Mouse (Mus musculus) Patski (cell line): ENCODE measurements around the gene Trpc1. TPM values are rescaled to one million over a fixed set of nuclear protein-coding genes. Genes with fewer than 3 reads are reported as not detected.
A peak's percentile ranks its signal among the peaks of the same experiment; 100 is the strongest.

Experiments
- ATAC-seq: fragments of 100-300 bp; one replicate; pipeline ENCODE4 v1.8.0; 2021
- CTCF ChIA-PET: fragments of 350-600 bp; sonication (Branson Sonifier 250); formaldehyde crosslinking; loops from one replicate; lab custom pipeline; 2022; ENCODE audit warnings: inconsistent platforms; lab: Charles Lee
- POLR2A ChIA-PET: fragments of 350-600 bp; sonication (Branson Sonifier 250); formaldehyde crosslinking; loops from one replicate; lab custom pipeline; 2022; ENCODE audit warnings: antibody characterized with exemption, inconsistent platforms; lab: Charles Lee
- DNase-seq: peaks from one replicate; pipeline ENCODE4 v3.0.0-alpha.2; 2011; ENCODE audit warnings: low read depth, low spot score
- H3K27me3 ChIP-seq: fragments of 371-371 bp; one replicate; pipeline ENCODE4 v1.5.1; 2021
- CTCF ChIP-seq: fragments of 100-300 bp; IDR thresholded peaks from one replicate; pipeline ENCODE4 v1.5.1; 2021
- in situ Hi-C: fragments of 300-500 bp; cut with MboI; formaldehyde crosslinking; loops from 3 replicates; pipeline ENCODE4 v1.11.1; 2018; ENCODE audit warnings: low pct_unique_long_range_greater_than_20kb, mixed read lengths
- polyA plus RNA-seq: library from polyadenylated mRNA; unstranded; gene quantifications from one replicate; pipeline ENCODE4 v1.2.3, GENCODE M21; 2021

The Trpc1 gene
- polyA plus RNA-seq, 1 experiment from 2014 or later, result 7.0 TPM

DNA sequence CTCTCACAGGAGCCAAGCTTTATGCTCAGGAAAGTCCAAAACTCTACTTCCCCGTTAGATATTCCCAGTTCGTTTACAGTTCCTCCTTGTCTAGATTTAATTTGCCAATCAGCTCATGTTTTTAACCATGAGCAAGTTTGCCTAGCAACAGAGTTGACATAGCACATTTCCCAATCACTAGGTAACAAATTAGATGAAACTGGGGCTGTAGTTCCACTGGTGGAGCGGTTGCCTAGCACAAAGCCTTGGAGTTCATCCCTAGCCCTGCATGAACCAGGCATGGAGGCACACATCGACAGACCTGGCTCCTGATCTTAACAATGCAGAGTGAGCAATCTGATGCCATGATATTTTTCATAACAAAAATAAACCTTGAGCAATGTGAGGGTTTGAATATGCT lies 50.9 kb downstream of the Trpc1 start:
- DNase-seq (no peak), ATAC-seq (no peak)
- H3K27me3 ChIP-seq, result no peaks in the 10 kb centered on the region
- TF ChIP-seq CTCF, result no peak
- in situ Hi-C loops, result loop anchor here (5.0 to 25.0 kb wide), 2 partner anchors 158 to 962 kb away; partner anchors contain the start of gene Atr
- ChIA-PET CTCF (interaction anchor here (0.7 to 3.0 kb wide), 3 partner anchors 9 to 153 kb away, joined by 3 to 9 read pairs (median 3); no protein-coding TSS in a partner anchor), POLR2A (no interaction called here)

GRCm38 (mm10) chr9:95697808-95698207 lies 52.4 kb downstream of the Trpc1 start:
- TF ChIP-seq CTCF, result peak; percentile 84
- in situ Hi-C loops, result loop anchor here (5.0 to 25.0 kb wide), 2 partner anchors 159 to 961 kb away; partner anchors contain the start of gene Atr
- ChIA-PET POLR2A (no interaction called here), CTCF (interaction anchor here (0.6 to 1.5 kb wide), 7 partner anchors 9 to 172 kb away, joined by 3 to 6 read pairs (median 3); no protein-coding TSS in a partner anchor)
- DNase-seq, result no peak
- H3K27me3 ChIP-seq, result no peaks in the 10 kb centered on the region
- no peak for ATAC-seq

DNA sequence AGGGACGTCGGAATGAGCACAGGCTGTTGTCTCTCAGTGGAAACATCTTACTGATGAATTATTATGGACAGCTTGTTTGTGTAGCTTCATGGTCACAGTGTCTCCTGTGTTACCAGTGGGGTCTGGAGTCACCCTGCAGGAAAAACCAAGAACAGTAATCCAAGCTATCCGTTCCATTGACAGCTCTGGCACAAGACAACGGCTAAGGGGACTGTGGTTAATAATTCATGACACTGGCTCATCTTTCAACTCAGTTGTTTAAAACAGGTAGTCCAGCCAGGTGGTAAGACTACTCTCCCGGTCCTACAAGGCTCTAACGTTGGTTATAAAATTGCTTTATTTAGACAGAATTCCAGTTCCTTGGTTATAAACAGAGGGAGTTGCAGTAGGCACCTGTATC lies 53.6 kb downstream of the Trpc1 start:
- TF ChIP-seq CTCF, result no peak
- ChIA-PET POLR2A (no interaction called here), CTCF (interaction anchor here (1.1 to 1.6 kb wide), 4 partner anchors 12 to 171 kb away, joined by 3 to 6 read pairs (median 4); no protein-coding TSS in a partner anchor)
- ATAC-seq, result no peak
- no peaks in the 10 kb centered on the region for H3K27me3 ChIP-seq
- in situ Hi-C loops, result loop anchor here (5.0 to 25.0 kb wide), 2 partner anchors 161 to 959 kb away; partner anchors contain the start of gene Atr
- DNase-seq, result no peak

DNA sequence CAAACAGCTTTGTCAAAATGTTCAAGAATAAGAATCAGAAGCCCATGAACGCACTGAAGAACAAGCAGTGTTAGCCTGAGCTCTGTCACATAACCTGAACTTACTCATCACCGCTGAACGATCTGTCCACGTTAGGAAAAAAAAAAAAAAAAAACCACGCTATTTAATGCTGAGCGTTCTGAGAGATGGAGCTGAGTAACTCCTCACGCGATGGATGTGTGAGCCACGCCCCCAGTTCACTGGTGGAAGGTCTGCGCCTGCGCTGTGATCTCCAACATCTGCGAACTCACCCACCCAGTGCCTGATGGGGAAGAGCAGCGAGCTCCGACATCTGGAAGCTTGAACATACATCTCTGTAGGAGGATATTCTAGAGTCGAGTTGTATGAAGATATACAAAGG lies 55.2 kb downstream of the Trpc1 start:
- in situ Hi-C loops, result loop anchor here (5.0 to 25.0 kb wide), 2 partner anchors 162 to 958 kb away; partner anchors contain the start of gene Atr
- H3K27me3 ChIP-seq, result no peaks in the 10 kb centered on the region
- CTCF ChIA-PET, result interaction anchor here (1.6 kb wide), 2 partner anchors 8 to 154 kb away, joined by 3 to 4 read pairs; no protein-coding TSS in a partner anchor
- POLR2A ChIA-PET, result interaction anchor here (1.0 kb wide), 1 partner anchor 9 kb away, joined by 6 read pairs; no protein-coding TSS in a partner anchor
- ATAC-seq (no peak), DNase-seq (no peak)
- TF ChIP-seq CTCF, result no peak

DNA sequence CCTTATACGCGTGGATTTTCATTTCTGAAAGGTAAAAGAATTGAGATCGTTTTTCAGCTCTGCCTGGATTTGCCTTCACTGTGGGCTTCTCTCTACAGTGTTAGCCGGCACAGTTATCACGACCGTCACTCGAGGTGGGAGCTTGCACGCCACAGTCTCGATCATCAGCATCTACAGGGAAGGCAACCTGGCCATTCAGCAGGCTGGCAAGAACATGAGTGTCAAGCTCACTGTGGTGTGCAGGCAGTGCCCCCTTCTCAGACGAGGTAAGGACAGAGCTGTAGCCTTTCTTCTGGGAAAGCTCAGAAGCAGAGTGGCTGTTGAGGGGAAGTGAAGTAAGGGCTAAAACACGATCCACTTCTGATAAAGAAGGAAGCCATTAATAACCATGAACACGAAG lies 55.6 kb downstream of the Trpc1 start:
- no peaks in the 10 kb centered on the region for H3K27me3 ChIP-seq
- DNase-seq (no peak), ATAC-seq (no peak)
- CTCF ChIA-PET, result interaction anchor here (1.6 kb wide), 1 partner anchor 9 kb away, joined by 3 read pairs; no protein-coding TSS in a partner anchor
- POLR2A ChIA-PET, result no interaction called here
- no peak for TF ChIP-seq CTCF
- in situ Hi-C loops, result loop anchor here (5.0 to 25.0 kb wide), 2 partner anchors 162 to 957 kb away; no protein-coding TSS in a partner anchor

DNA sequence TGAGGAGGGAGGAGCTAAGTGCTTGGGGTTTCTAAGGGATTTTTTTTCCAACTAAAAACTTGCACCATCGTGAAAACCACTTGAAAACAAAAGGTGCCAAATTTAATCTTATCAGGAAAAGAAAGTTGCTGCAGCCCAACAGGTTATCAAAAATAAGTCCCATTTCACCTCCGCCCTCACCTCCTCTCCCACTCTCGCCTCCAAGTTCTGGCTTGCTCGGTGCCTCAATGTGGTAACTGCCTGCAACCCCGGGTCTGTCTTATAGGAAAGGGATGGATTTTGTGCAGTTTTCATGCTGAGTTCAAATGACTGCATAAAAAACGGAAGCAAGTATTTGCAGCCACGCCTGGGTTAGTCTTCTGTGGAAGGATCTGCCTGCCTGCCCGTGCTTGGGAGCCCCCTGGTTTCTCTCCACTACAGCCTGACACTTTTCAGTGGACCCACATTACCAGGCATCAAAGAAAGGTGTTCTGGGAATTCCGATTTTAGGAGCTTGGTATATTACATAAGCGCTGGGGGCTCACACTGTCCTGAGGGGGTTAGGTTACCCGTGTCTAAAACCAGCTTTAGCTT lies 56.6 kb downstream of the Trpc1 start:
- no peak for TF ChIP-seq CTCF
- no peak for ATAC-seq
- POLR2A ChIA-PET, result no interaction called here
- in situ Hi-C loops, result loop anchor here (5.0 to 25.0 kb wide), 2 partner anchors 161 to 956 kb away; no protein-coding TSS in a partner anchor
- DNase-seq, result no peak
- H3K27me3 ChIP-seq, result no peaks in the 10 kb centered on the region
- CTCF ChIA-PET, result interaction anchor here (1.1 kb wide), 1 partner anchor 139 kb away, joined by 3 read pairs; no protein-coding TSS in a partner anchor

DNA sequence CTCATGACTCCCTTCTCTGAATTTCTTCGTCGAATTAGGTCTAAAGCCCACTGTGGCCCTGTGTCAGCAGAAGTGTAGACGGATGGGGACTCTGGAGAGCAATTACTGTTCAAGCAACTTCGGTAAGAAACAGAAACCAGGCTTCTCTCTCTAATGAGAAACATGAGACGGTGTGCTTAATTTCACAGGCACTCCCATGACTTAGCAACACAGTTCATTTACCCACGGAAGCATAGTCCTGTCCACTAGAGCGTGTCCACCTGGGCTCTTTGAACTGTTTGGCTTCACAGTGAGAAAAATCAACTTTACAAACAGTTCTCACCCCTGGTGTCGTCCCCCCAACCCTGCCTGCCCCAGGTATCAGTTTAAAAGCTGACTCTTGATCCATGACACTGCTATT lies 57.4 kb downstream of the Trpc1 start:
- TF ChIP-seq CTCF, result no peak
- ATAC-seq, result no peak

GRCm38 (mm10) chr9:95688064-95688463 lies 62.1 kb downstream of the Trpc1 start:
- no peaks in the 10 kb centered on the region for H3K27me3 ChIP-seq
- in situ Hi-C loops, result loop anchor here (25.0 kb wide), 1 partner anchor 951 kb away; no protein-coding TSS in a partner anchor
- no peak for DNase-seq
- ATAC-seq, result no peak
- CTCF ChIA-PET, result interaction anchor here (0.9 to 1.8 kb wide), 7 partner anchors 8 to 168 kb away, joined by 3 to 7 read pairs (median 3); no protein-coding TSS in a partner anchor
- POLR2A ChIA-PET, result no interaction called here
- TF ChIP-seq CTCF, result peak; percentile 67

More for the DNA sequence above, 57.4 kb downstream of the Trpc1 start:
- DNase-seq, result no peak
- in situ Hi-C loops, result loop anchor here (5.0 to 25.0 kb wide), 2 partner anchors 161 to 956 kb away; no protein-coding TSS in a partner anchor
- no peaks in the 10 kb centered on the region for H3K27me3 ChIP-seq
- POLR2A ChIA-PET, result no interaction called here
- CTCF ChIA-PET, result interaction anchor here (1.1 kb wide), 1 partner anchor 138 kb away, joined by 3 read pairs; no protein-coding TSS in a partner anchor

DNA sequence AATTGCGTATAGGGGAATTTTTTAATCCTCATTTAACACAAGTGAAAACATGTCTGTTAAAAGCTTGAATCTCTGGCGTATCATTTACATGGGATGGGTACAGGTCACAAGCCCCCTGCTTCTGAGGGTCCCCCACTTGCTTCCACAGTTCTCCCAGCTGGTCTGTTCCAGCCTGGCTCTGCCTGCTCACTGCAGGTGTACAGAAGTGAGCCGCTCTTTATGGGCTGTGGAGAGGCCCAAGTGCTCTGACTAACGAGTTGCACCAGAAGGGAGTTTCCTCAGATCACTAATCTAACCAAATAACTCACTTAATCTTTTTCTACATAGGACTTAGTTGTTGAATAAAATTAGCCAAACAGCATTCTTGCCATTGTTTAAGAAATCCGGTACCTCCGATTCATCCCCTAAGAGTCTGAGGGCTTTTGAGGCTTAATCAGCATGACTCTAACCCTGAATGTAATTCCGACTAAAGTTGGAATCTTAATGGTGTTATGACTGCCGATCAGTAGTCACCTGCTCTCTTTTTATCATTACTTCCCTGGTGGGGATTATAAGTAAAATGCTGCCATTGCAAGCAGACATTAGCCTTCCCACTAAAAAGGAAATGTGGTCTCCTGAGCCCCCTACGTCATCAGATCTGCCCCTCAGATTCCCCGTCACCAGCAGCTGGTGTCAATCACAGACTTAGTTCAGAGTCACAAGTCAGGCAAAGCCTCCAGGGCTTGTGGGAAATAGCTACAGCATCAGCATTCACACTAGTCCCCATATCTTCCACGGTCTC lies 64.3 kb downstream of the Trpc1 start:
- peak; percentile 67 for ATAC-seq
- in situ Hi-C loops, result loop anchor here (25.0 kb wide), 1 partner anchor 949 kb away; no protein-coding TSS in a partner anchor
- no peak for TF ChIP-seq CTCF
- no peaks in the 10 kb centered on the region for H3K27me3 ChIP-seq
- ChIA-PET CTCF (no interaction called here), POLR2A (no interaction called here)
- DNase-seq, result peak; percentile 38

DNA sequence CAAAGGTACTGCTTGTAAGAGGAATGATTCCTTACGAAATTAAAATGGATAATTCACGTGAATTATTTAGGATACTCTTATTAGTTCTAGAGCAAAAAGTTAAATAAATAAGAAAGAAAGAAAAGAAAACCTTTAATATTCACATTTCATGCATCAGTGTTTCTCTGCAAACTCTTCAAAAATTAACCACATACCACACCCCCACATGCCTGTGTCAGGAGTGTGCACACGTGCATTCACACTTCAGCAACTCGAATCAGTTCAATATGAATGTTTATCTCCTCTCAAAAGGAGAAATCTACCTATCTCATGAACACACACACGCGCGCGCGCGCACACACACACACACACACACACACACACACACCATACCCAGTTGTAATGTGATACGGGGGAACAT lies 69.5 kb downstream of the Trpc1 start:
- TF ChIP-seq CTCF, result no peak
- ChIA-PET CTCF (interaction anchor here (1.6 kb wide), 1 partner anchor 8 kb away, joined by 7 read pairs; no protein-coding TSS in a partner anchor), POLR2A (no interaction called here)
- H3K27me3 ChIP-seq, result no peaks in the 10 kb centered on the region
- ATAC-seq (no peak), DNase-seq (no peak)
- in situ Hi-C loops, result loop anchor here (25.0 kb wide), 1 partner anchor 943 kb away; no protein-coding TSS in a partner anchor
